Mouse (Mus musculus) bone marrow macrophage, adult 2 months (primary cell): ENCODE measurements around the gene Wnt3a.

Experiments used
- CTCF ChIP-seq: IDR thresholded peaks from 2 replicates; pipeline ENCODE4 v1.5.1; 2012; ENCODE audit warnings: low read depth, mild to moderate bottlenecking, low read length, moderate library complexity
- POLR2A ChIP-seq: IDR thresholded peaks from 2 replicates; pipeline ENCODE4 v1.6.1; 2012; ENCODE audit warnings: mild to moderate bottlenecking, low read depth, low read length, borderline replicate concordance

DNA sequence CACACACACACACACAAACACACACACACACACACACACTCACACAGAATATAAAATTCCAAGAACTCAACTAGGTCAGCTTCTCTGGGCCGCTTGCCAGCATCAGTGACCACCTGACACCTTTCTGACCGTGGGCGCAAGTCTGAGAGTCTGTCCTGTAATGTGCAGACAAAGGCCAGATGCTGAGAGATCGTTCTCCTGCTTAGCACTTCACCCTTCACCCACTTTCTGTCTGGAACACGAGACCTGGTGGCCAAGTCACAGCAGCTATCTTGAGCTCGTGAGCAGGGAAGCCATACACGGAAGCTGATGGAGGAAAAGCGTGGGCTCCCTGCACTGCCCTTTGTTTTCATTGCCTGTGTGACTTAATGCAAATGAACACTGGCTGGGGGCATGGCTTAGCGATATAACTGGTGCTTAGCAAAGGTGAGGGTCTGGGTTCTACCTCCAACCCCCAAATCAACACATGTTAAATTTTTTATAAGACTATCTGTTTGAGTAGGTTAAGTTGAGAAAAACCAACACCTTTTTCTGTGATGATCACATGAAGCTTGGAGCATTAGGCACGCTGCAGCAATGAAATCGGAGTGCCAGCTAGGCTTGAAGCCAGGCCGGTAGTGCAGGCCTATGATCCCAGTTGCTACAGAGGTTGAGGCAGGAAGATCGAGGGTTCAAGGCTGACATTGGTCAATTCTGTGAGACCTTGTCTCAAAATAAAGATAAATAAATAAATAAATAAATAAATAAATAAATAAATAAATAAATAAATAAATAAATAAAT is 47.6 kb upstream of the Wnt3a start:
- TF ChIP-seq POLR2A: no peak
- no peak for TF ChIP-seq CTCF
